Mouse (Mus musculus): ENCODE results near the gene Prtg.

Prtg gene

DNA sequence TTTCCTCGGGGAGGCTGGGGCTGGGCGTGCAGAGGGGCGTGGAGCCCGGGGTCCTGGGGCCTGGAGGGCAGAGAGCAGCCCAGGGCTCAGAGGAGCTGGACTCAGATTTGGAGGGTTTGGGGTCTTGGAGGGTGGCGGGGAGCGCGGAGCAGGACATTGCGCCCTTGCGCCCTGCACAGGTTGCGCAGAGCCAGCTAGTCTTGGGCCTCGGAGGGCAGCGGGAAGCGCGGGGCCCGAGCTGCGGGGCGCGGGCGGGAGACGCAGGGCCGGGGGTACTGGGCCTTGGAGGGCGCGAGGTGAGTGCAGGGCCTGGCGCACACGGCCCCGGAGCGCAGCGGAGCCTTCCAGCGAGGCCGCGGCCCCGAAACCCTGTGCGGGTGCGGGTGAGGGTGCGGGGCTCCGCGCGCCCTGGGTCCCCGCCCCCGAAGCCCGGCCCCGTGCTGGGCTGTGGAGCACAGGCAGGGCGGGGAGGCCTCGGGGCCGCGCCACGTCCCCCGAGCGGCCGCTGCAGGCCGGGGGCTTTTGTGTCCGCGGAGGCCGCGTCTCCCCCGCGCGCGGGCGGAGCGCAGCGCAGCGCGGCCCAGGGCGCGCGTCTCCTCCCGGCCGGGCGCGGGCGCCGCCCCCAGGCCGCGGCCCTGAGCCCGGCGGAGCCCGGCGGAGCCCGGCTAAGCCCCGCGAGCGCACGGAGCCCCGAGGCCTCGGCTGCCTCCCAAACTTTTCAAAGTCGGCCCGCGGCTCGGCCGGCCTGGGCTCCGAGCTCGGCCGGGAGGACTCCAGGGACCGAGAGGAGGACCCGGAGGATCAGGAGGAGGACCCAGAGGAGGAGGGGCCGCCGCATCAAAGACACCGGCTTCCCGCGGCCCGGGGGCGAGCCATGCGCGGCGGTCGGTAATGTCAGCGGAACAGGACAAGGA lies 118.6 kb downstream of the Prtg start, which contains the start of gene Pygo1:
Gene Pygo1, plus strand, starts transcription at position 625 of the 914 bp plus-strand sequence.
- peak; percentile 31 for DNase-seq

DNA sequence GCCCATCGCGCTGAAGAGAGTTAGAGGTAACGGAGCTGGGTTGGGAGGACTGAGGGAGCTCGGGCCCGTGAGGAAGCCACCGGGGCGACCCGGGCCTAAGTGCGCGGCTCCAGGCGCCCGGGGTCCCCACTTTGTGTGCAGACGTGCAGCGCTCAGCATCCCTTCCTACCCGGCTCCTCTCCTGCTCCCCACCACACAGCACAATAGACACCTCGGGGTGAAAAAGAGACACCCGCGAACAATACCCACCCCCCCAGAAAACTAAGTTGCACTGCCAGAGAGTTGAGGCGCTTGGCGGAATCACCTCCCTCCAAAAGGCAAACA lies 119.2 kb downstream of the Prtg start:
- no peak for DNase-seq

DNA sequence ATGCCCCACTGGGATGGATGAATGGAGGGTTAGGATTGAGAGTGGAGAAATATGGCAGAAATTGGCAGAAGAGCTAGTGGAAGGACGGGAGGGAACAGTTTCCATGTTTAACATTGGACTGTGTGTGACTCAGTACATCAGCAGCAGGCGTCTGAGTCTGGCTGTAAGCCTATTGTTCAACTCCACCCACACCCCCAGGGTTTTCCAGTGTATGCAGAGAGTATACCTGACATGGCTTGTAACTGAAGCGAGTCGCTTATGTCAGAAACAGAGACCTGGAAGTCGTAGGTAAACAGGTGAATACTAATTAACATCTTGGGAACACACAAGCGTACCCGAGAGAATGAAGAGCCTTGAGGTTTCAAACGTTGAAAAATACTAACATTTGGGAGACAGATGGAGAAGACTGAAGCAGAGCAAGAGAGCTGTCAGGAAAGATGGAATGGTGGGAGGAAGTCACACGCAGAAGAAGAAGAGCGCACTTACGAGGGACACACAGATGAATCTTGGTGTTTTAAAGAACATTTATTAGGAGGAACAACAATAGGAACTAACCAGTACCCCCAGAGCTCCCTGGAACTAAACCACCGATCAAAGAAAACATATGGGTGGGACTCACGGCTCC lies 124.6 kb downstream of the Prtg start:
- peak; percentile 25 for DNase-seq

DNA sequence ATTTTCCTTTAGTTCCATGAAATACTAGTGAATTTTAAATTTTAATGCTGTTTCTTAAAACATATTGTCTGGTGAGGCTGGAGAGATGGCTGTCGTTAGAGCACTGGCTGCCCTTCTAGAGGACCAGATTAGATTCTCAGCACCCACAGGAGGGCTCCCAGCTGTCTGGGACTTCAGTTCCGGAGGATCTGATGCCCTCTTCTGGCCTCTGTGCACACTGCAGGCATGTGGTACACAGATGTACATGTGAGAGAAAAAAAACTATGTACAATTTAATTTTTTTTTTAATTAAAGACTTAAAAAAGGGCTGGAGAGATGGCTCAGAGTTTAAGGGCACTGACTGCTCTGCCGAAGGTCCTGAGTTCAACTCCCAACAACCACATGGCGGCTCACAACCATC lies 128.6 kb downstream of the Prtg start:
- no peak for DNase-seq

DNA sequence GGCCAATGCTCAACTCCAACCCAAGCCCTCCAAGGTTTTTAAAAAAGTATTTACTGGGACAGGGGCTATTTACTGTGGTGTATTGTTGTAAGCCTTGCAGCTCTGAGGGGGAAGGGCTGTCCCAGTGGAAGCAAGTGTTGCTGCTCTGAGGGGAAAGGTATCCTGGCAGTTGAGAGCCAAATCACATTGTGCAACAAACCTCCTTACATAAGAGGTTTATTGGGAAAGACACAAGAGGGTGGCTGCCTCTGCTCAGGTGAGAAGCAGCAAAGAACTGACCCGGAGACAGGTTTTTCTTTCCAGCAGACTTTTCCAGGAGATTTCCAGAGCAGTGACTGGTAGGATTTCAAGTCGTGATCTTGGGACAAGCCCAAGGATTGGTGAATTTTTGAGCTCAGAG lies 129.6 kb downstream of the Prtg start:
- no peak for DNase-seq

DNA sequence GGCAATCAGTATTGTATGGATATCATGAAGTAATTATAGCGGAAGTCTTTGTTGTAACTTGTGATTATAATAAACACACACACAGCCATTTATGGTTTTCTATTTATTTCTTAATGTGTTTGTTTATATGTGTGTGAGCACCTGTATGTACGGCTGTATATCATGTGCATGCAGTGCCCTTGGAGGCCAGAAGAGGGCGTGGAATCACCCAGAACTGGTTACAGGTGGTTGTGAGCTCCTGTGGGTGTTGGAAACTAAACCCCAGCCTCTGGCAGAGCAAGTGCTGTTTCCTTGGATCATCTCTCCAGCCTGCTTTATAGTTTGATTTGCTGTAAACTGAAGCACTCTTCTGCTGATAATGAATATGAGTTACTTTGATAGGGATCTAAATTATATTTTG lies 136.8 kb downstream of the Prtg start:
- no peak for DNase-seq

DNA sequence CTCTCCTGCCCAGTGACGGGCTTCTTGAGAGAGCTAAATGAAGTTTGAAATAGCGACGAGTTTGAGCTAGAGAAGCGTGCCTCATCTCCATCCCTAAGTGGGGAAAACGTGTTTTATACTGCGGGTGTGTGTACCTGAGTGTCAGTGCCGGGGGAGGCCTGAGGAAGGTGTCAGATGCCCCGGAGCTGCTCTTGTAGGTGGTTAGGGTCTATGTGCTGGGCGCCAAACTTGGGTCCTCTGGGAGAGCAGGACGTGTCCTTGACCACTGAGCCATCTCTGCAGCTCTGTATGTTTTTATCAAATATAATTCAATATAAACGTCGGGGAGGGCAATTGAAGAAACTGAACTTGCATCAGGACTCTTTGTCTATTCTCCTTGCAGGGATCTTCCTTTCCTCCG lies 137.6 kb downstream of the Prtg start:
- DNase-seq: no peak

DNA sequence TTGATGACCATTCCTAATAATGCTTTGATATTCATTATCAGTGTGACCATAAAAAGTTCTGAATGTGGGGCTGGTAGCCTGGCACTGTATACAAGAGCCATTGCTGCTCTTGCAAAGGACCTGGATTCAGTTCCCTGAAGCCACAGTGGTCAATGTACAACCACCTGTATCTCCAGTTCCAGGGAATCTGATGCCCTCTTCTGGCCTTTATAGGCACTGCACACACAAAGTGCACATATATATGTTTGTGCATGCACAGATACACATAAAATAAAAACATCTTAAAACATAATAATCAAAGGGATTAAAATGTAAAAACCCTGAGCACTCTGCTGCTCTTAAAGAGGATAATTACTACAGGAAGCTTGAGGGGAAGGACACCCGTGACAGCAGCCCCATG lies 140.3 kb downstream of the Prtg start:
- DNase-seq: no peak

DNA sequence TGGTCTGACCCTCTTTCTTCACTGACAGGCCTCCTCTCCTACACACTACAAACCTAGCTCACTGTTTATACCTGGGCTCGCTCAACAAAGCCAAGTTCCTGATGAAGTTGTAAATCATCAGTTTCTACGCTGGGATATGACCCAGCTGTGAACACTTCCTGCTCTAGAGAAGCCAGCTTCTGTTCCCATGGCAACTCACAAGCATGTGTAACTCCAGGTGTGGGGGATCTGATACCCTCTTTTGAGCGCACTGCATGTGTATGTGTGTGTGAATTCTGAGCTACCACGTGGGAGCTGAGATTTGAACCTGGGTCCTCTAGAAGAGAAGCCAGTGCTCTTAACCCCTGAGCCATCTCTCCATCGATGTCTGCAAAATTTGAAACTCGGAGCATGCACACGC lies 142.9 kb downstream of the Prtg start:
- no peak for DNase-seq

DNA sequence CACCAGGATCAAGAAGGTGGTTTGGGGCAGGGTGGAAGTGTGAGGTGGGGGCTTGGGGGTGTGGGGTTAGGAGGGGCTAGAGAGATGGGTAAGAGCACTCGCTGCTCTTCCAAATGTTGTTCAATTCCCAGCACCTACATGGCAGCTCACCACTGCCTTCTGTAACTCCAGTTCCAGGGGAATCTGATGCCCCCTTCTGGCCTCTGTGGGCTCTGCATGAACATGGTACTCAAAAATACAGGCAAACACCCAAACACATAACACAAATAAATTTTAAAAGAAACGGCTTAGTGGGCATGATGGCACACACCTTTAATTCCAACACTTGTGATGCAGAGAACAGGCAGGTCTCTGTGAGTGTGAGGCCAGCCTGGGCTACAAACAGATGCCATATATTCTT lies 148.1 kb downstream of the Prtg start:
- no peak for DNase-seq

DNA sequence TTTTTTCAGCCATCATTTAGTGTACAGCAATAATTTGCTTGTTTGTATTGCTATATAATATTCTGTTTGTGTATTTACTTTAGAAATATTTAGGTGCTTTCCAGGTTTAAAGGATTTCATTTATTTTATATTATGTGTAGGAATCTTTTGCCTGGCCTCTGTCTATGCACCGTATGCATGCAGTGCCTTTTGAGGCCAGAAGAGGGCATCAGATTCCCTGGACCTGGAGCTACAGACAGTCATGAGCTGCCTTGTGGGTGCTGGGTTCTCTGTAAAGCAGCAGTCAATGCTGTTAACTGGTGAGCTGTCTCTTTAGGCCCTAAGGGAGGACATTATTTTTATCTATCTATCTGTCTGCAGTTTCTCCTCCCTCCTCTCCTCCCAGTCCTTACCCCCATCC lies 148.9 kb downstream of the Prtg start:
- peak; percentile 42 for DNase-seq

DNA sequence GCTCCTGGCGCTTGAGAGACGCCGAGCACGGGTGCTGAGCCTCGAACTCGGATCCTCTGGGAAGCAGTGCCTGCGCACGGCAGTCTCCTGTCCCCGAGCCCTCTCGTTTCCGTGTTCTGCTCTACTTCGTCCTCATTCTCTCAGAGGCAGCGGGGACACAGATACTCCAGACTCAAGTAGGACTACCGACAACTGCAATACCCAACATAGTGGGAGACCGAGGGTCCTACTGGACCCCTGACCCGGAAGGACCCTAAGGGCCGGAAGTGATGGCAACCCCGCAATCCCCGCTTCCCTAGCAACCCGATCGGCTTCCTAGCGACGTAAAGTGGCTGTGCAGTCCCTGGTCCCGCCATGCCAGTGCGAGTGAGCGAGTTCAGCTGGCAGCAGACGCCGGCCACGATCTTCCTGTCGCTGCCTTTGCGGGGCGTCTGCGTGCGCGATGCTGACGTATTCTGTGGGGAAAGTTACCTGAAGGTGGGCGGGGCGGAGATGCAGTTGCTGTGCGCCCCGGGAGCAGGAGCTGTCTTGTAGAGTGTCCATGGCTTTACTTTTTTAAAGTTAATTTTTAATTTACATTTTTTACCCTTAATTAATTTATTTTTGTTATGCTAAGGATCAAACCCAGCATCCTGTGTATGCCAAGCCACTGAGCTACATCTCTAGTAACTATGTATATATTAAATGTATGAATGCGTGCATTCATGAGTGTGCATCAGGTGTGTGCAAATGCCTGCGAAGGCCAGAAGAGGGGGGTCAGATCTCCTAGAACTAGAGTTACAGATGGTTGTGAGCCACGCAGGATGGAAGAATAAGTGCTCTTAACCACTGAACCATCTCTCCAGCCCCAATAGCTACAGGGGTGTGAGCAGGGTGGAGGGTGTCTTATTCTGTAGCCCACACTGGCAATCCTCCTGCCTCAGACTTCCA lies 152.1 kb downstream of the Prtg start, which contains the start of the genes Dyx1c1 and Gm44503:
Gene Dyx1c1, plus strand, starts transcription at position 265 of the 930 bp plus-strand sequence.
Gene Gm44503, plus strand, starts transcription at position 332 of the 930 bp plus-strand sequence.
- DNase-seq: peak; percentile 76

DNA sequence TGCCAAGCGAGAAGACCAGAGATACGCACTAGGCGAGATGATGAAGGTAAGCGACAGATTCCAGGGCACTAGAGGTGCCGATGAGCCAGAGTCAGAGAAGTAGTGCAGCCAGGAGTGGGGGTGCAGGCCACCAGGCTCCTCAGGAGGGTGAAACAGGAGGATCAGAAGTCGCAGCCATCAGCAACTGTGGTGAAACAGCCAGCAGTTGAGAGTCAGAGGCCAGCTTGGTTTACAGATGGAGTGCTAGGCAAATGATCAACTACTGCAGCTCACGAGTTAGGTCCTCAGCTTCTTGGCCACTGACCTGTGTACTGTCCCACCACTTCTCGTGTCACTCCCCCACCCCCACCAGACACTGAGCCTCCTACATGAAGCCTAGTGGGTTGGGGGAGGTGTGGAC lies 154.7 kb downstream of the Prtg start:
- no peak for DNase-seq

DNA sequence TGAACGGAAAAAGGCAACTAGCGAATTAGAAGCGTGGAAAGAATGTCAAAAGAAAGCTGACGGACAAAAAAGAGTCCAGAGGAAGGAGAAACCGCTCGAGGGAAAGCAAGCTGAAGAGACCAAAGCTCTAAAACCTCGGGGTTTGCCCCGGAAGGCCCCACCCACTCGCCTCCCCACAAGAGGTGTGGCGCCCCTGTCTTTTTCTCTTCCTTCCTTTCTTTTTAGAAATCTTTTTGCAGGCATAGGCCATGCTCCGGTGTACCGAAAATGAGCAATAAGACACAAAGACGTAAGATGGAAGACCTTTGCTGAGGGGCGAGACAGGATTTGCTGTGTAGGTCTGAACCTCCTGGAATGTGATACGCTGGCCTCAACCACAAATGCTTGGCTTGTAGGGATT lies 155.3 kb downstream of the Prtg start:
- no peak for DNase-seq

Data from right cerebral cortex, postnatal 14 days (tissue).